ENCODE assay signal across 29 mouse cellular contexts in the genomic region with DNA sequence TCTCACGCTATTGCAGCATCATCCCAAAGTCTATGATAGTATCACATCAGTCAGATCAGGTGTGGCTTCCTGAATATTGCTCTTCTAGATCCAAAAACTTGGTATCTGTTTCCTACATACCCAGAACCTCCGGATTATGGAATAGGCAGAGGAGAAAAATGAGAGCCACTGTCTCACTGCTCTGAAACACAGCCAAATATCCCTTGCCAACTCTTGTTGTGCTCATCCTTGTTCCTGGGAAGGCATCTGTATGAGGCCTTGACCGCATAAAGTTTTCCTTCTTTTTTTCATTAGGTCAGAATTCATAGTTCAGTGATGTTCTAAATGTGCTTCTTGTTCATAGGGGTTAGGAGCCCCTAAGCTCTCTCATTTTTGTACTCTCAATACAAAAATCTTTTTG. TPM values are rescaled to one million over a fixed set of nuclear protein-coding genes. Genes with fewer than 3 reads are reported as not detected.
"Had no signal": no experiment of that assay in that cellular context is flagged by ENCODE, and none has a peak within 500 bp of the region (broad histone marks: within the 10 kb centered on the region; RNA-seq: fewer than 3 reads in every experiment).

No protein-coding gene starts in this region.

- H3K27ac ChIP-seq: kidney, postnatal 0 days; limb, embryonic 12.5 days; limb, embryonic 15.5 days; liver, embryonic 14.5 days; macrophage; midbrain, embryonic 12.5 days; midbrain, embryonic 15.5 days; neural tube, embryonic 13.5 days; stomach, embryonic 15.5 days had no signal

- H3K4me3 ChIP-seq: limb, embryonic 12.5 days; limb, embryonic 15.5 days; midbrain, embryonic 12.5 days; midbrain, embryonic 15.5 days; myocyte; neural tube, embryonic 13.5 days; stomach, embryonic 15.5 days had no signal

- DNase-seq: kidney, adult 2 months; kidney, postnatal 25 days; liver, postnatal 0 days; lung, embryonic 14.5 days; retina, postnatal 1 day; spleen, adult 18-20 months; thymus, postnatal 25 days had no signal

RNA-seq across cellular contexts. Expression of gene Palmd, which starts 37.8 kb away (rescaled TPM):
- total RNA-seq: megakaryocyte, adult 5-6 weeks; monocyte, adult 5-6 weeks; neutrophil, adult 5-6 weeks had no signal
- polyA plus RNA-seq: macrophage had no signal

RNA-seq across cellular contexts. Expression of gene 4930455H04Rik, which starts 38.6 kb away (rescaled TPM):
- total RNA-seq: layer of hippocampus, adult 8-10 months; layer of hippocampus, postnatal 14 days; left cerebral cortex, postnatal 10 days; left cerebral cortex, postnatal 36 days; megakaryocyte, adult 5-6 weeks; monocyte, adult 5-6 weeks; neutrophil, adult 5-6 weeks had no signal
- polyA plus RNA-seq: kidney, adult 2 months; kidney, embryonic 14.5 days; kidney, postnatal 0 days; large intestine, adult 2 months; limb, embryonic 12.5 days; limb, embryonic 15.5 days; liver, embryonic 11.5 days; liver, embryonic 14.5 days; liver, postnatal 0 days; lung, embryonic 14.5 days; lung, postnatal 0 days; macrophage; midbrain, embryonic 12.5 days; midbrain, embryonic 15.5 days; myocyte; neural tube, embryonic 13.5 days; stomach, embryonic 15.5 days; thymus, postnatal 0 days had no signal
